Mouse (Mus musculus): ENCODE measurements around the gene Lpar5. TPM values are rescaled to one million over a fixed set of nuclear protein-coding genes. Genes with fewer than 3 reads are reported as not detected.

The Lpar5 gene
- polyA plus RNA-seq, 1 experiment from 2014 or later, result 3.2 TPM

DNA sequence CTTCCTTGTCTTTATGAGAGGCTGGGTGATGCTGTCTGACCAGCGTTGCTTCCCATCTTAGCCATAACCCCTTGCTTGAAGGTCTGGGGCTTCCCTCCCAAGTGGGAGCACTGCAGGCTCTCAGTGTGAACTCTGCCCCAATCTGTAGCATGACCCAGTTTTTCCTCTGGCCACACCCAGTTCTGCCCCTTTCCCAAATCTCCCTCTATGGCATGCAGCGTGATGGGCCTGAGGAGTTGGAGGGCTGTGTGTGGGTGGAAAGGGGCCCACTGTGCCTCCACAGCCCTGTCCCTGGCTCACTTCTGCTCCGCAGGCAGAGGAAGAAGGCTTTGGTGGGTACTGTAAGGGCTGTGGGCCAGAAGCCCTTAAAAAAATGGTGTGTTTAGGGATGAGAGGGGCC, 30.8 kb downstream of the Lpar5 start:
- 67% methylated on average over 3 of the region's 3 CpGs for WGBS
- peaks cover 31% of the 10 kb centered on the region for H3K4me1 ChIP-seq (replicated peaks; ENCODE audit: control insufficient read depth, insufficient read depth, low read length)

DNA sequence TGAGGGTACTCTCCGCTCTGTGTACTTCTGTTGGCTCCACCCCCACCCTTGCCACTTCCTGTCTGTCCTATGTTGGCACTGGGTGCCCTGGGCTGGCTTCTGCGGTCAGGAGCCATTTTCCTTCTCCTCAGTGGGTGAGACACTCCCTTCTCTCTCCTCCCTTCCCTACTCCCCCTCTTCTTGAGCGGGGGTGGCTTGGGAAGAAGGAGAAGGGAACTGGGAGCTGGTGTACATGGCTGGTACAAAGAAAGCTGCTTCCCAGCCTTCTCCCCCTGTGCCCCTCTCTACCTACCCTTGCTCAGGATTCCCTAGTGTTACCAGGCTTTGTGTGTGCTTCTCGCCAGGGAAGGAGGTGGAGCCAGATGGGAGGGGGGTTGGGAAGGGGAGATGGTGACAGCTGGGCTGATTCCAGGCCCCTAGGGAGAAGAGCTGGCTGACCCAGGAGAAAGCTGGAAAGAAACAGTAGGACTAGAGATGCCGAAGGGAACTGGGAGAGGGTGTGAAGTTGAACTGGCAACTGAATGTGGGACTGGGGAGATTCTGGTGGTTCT, 31.8 kb downstream of the Lpar5 start:
- peak overlapping the region; percentile 98; the same call in 1 of the 2 replicates for H3K4me3 ChIP-seq (ENCODE audit: low read depth, low read length)
- no peak for ATAC-seq (replicated peaks; ENCODE audit: low FRiP score)

More for the DNA sequence above, 30.8 kb downstream of the Lpar5 start:
- H3K9me3 ChIP-seq (ENCODE audit: control insufficient read depth, low read length), result no peaks in the 10 kb centered on the region
- peak overlapping the region; percentile 94 for H3K9ac ChIP-seq (ENCODE audit: low read depth, low read length)
- H3K27me3 ChIP-seq (replicated peaks; ENCODE audit: control insufficient read depth, insufficient read depth, low read length), result no peaks in the 10 kb centered on the region
- H3K27ac ChIP-seq (ENCODE audit: low read depth, low read length), result no peak overlapping the region
- H3K36me3 ChIP-seq (ENCODE audit: control insufficient read depth, insufficient read depth, low read length), result peaks cover 31% of the 10 kb centered on the region
- ATAC-seq (replicated peaks; ENCODE audit: low FRiP score), result no peak
- peak overlapping the region; percentile 80 for H3K4me2 ChIP-seq
- DNase-seq (ENCODE audit: low spot score), result no peak
- peak overlapping the region; percentile 98 for H3K4me3 ChIP-seq (ENCODE audit: low read depth, low read length)

DNA sequence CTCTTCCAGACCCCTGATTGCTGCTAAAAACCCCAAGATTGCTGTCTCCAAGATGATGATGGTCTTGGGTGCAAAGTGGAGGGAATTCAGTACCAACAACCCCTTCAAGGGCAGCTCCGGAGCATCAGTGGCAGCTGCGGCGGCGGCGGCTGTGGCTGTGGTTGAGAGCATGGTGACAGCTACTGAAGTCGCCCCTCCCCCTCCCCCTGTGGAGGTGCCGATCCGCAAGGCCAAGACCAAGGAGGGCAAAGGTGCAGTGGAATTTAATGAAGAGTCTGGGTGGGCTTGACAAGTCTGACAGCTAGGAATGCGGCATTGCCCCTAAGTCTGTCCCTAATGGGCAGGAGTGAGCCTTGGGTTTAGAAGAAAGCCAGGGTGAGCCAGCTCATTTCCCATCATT, 33.7 kb downstream of the Lpar5 start:
- DNase-seq (ENCODE audit: low spot score), result no peak
- no peaks in the 10 kb centered on the region for H3K9me3 ChIP-seq (ENCODE audit: control insufficient read depth, low read length)
- peaks cover 25% of the 10 kb centered on the region for H3K4me1 ChIP-seq (replicated peaks; ENCODE audit: control insufficient read depth, insufficient read depth, low read length)

More for the DNA sequence above, 31.8 kb downstream of the Lpar5 start:
- Histone ChIP-seq H3K4me1 (replicated peaks; ENCODE audit: control insufficient read depth, insufficient read depth, low read length) (peaks cover 31% of the 10 kb centered on the region), H3K27me3 (replicated peaks; ENCODE audit: control insufficient read depth, insufficient read depth, low read length) (no peaks in the 10 kb centered on the region), H3K9ac (ENCODE audit: low read depth, low read length) (no peak overlapping the region), H3K4me2 (peak overlapping the region; percentile 80), H3K36me3 (ENCODE audit: control insufficient read depth, insufficient read depth, low read length) (peaks cover 35% of the 10 kb centered on the region), H3K27ac (ENCODE audit: low read depth, low read length) (no peak overlapping the region), H3K9me3 (ENCODE audit: control insufficient read depth, low read length) (no peaks in the 10 kb centered on the region)
- DNase-seq (ENCODE audit: low spot score), result no peak
- WGBS, result 70% methylated on average over 5 of the region's 5 CpGs

DNA sequence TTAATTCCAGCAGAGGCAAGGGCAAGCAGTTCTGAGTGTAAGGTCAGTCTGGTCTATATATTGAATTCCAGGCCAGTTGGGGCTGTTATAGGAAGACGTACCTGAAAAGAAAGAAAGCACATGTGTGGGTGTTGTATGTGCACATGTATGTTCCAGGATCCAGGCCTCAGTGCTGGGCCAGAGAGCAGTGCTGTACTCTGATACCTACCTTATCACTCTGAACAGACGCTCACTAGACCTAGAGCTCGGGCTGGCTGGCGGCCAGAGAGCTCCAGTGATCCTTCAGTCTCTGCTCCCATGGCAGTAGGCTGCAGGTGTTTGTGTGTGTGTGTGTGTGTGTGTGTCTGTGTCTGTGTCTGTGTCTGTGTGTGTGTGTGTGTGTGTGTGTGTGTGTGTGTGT, 36.5 kb downstream of the Lpar5 start:
- peaks cover 81% of the 10 kb centered on the region for H3K36me3 ChIP-seq (ENCODE audit: control insufficient read depth, insufficient read depth, low read length)
- H3K9me3 ChIP-seq (ENCODE audit: control insufficient read depth, low read length), result no peaks in the 10 kb centered on the region
- no peak overlapping the region for H3K9ac ChIP-seq (ENCODE audit: low read depth, low read length)
- H3K4me3 ChIP-seq (ENCODE audit: low read depth, low read length), result no peak overlapping the region
- 51% methylated on average over 4 of the region's 4 CpGs for WGBS
- peak; percentile 99 for ATAC-seq (replicated peaks; ENCODE audit: low FRiP score)
- H3K27me3 ChIP-seq (replicated peaks; ENCODE audit: control insufficient read depth, insufficient read depth, low read length), result no peaks in the 10 kb centered on the region
- DNase-seq (ENCODE audit: low spot score), result no peak
- H3K4me1 ChIP-seq (replicated peaks; ENCODE audit: control insufficient read depth, insufficient read depth, low read length), result peaks cover 10% of the 10 kb centered on the region
- H3K27ac ChIP-seq (ENCODE audit: low read depth, low read length), result peak overlapping the region; percentile 54
- no peak overlapping the region for H3K4me2 ChIP-seq

More for the DNA sequence above, 33.7 kb downstream of the Lpar5 start:
- ATAC-seq (replicated peaks; ENCODE audit: low FRiP score), result no peak
- Histone ChIP-seq H3K27me3 (replicated peaks; ENCODE audit: control insufficient read depth, insufficient read depth, low read length) (no peaks in the 10 kb centered on the region), H3K9ac (ENCODE audit: low read depth, low read length) (no peak overlapping the region), H3K27ac (ENCODE audit: low read depth, low read length) (no peak overlapping the region), H3K36me3 (ENCODE audit: control insufficient read depth, insufficient read depth, low read length) (peaks cover 53% of the 10 kb centered on the region), H3K4me3 (ENCODE audit: low read depth, low read length) (no peak overlapping the region), H3K4me2 (no peak overlapping the region)
- 88% methylated on average over 9 of the region's 9 CpGs for WGBS

GRCm38 (mm10) chr6:125107705-125108104, 40.0 kb downstream of the Lpar5 start:
- ATAC-seq (replicated peaks; ENCODE audit: low FRiP score) (no peak), DNase-seq (ENCODE audit: low spot score) (no peak)
- Histone ChIP-seq H3K27me3 (replicated peaks; ENCODE audit: control insufficient read depth, insufficient read depth, low read length) (no peaks in the 10 kb centered on the region), H3K27ac (ENCODE audit: low read depth, low read length) (no peak overlapping the region), H3K36me3 (ENCODE audit: control insufficient read depth, insufficient read depth, low read length) (peaks cover 88% of the 10 kb centered on the region), H3K4me3 (ENCODE audit: low read depth, low read length) (no peak overlapping the region), H3K4me1 (replicated peaks; ENCODE audit: control insufficient read depth, insufficient read depth, low read length) (peaks cover 5% of the 10 kb centered on the region), H3K9ac (ENCODE audit: low read depth, low read length) (no peak overlapping the region), H3K4me2 (no peak overlapping the region), H3K9me3 (ENCODE audit: control insufficient read depth, low read length) (no peaks in the 10 kb centered on the region)
- WGBS, result 92% methylated on average over 2 of the region's 2 CpGs

GRCm38 (mm10) chr6:125109371-125109770, 41.7 kb downstream of the Lpar5 start:
- H3K4me1 ChIP-seq (replicated peaks; ENCODE audit: control insufficient read depth, insufficient read depth, low read length), result peaks cover 5% of the 10 kb centered on the region
- 91% methylated on average over 14 of the region's 14 CpGs for WGBS
- H3K27me3 ChIP-seq (replicated peaks; ENCODE audit: control insufficient read depth, insufficient read depth, low read length), result no peaks in the 10 kb centered on the region
- peaks cover 96% of the 10 kb centered on the region for H3K36me3 ChIP-seq (ENCODE audit: control insufficient read depth, insufficient read depth, low read length)
- ATAC-seq (replicated peaks; ENCODE audit: low FRiP score), result no peak
- no peak for DNase-seq (ENCODE audit: low spot score)
- no peak overlapping the region for H3K4me3 ChIP-seq (ENCODE audit: low read depth, low read length)
- H3K9ac ChIP-seq (ENCODE audit: low read depth, low read length), result no peak overlapping the region
- H3K9me3 ChIP-seq (ENCODE audit: control insufficient read depth, low read length), result no peaks in the 10 kb centered on the region
- H3K27ac ChIP-seq (ENCODE audit: low read depth, low read length), result no peak overlapping the region
- H3K4me2 ChIP-seq, result no peak overlapping the region

- no peaks in the 10 kb centered on the region for H3K9me3 ChIP-seq (ENCODE audit: control insufficient read depth, low read length)
- ATAC-seq (replicated peaks; ENCODE audit: low FRiP score) (no peak), DNase-seq (ENCODE audit: low spot score) (no peak)
- 92% methylated on average over 7 of the region's 7 CpGs for WGBS
- no peaks in the 10 kb centered on the region for H3K27me3 ChIP-seq (replicated peaks; ENCODE audit: control insufficient read depth, insufficient read depth, low read length)
- no peak overlapping the region for H3K27ac ChIP-seq (ENCODE audit: low read depth, low read length)
- peaks cover 88% of the 10 kb centered on the region for H3K36me3 ChIP-seq (ENCODE audit: control insufficient read depth, insufficient read depth, low read length)
- H3K9ac ChIP-seq (ENCODE audit: low read depth, low read length), result no peak overlapping the region
- no peak overlapping the region for H3K4me3 ChIP-seq (ENCODE audit: low read depth, low read length)
- no peak overlapping the region for H3K4me2 ChIP-seq
- H3K4me1 ChIP-seq (replicated peaks; ENCODE audit: control insufficient read depth, insufficient read depth, low read length), result no peaks in the 10 kb centered on the region
Measured at GRCm38 (mm10) chr6:125110927-125111326, 43.2 kb downstream of the Lpar5 start.

- DNase-seq (ENCODE audit: low spot score) (no peak), ATAC-seq (replicated peaks; ENCODE audit: low FRiP score) (no peak)
- Histone ChIP-seq H3K9me3 (ENCODE audit: control insufficient read depth, low read length) (no peaks in the 10 kb centered on the region), H3K4me2 (no peak overlapping the region), H3K4me3 (ENCODE audit: low read depth, low read length) (no peak overlapping the region), H3K36me3 (ENCODE audit: control insufficient read depth, insufficient read depth, low read length) (peaks cover 84% of the 10 kb centered on the region), H3K4me1 (replicated peaks; ENCODE audit: control insufficient read depth, insufficient read depth, low read length) (no peaks in the 10 kb centered on the region), H3K9ac (ENCODE audit: low read depth, low read length) (no peak overlapping the region), H3K27me3 (replicated peaks; ENCODE audit: control insufficient read depth, insufficient read depth, low read length) (no peaks in the 10 kb centered on the region), H3K27ac (ENCODE audit: low read depth, low read length) (no peak overlapping the region)
- 87% methylated on average over 11 of the region's 11 CpGs for WGBS
Measured at GRCm38 (mm10) chr6:125112553-125112952, 44.8 kb downstream of the Lpar5 start.

GRCm38 (mm10) chr6:125119387-125119786, 51.7 kb downstream of the Lpar5 start:
- H3K4me1 ChIP-seq (replicated peaks; ENCODE audit: control insufficient read depth, insufficient read depth, low read length), result no peaks in the 10 kb centered on the region
- 94% methylated on average over 8 of the region's 8 CpGs for WGBS
- no peak for ATAC-seq (replicated peaks; ENCODE audit: low FRiP score)
- H3K27me3 ChIP-seq (replicated peaks; ENCODE audit: control insufficient read depth, insufficient read depth, low read length), result no peaks in the 10 kb centered on the region
- no peak overlapping the region for H3K4me2 ChIP-seq
- no peak overlapping the region for H3K4me3 ChIP-seq (ENCODE audit: low read depth, low read length)
- H3K9me3 ChIP-seq (ENCODE audit: control insufficient read depth, low read length), result no peaks in the 10 kb centered on the region
- peaks cover 74% of the 10 kb centered on the region for H3K36me3 ChIP-seq (ENCODE audit: control insufficient read depth, insufficient read depth, low read length)
- no peak overlapping the region for H3K9ac ChIP-seq (ENCODE audit: low read depth, low read length)
- no peak for DNase-seq (ENCODE audit: low spot score)
- no peak overlapping the region for H3K27ac ChIP-seq (ENCODE audit: low read depth, low read length)

Measured in liver, embryonic 11.5 days (tissue).